Mouse (Mus musculus): ENCODE data around the gene Ywhag.

- TF ChIP-seq CTCF (conservative IDR thresholded peaks at IDR 0.05; ENCODE audit: low read length), result no peak
- no peak for TF ChIP-seq POU5F1 (IDR thresholded peaks at IDR 0.05; ENCODE audit: borderline replicate concordance, low read length)
Measured at GRCm38 (mm10) chr5:135916601-135917000, 17.8 kb downstream of the Ywhag start.
